Mouse (Mus musculus) liver, adult 2 months (tissue): Measurements from ENCODE around the gene Rab5if.

ENCODE experiments used
- CTCF ChIP-seq: fragments of 200-500 bp; IDR thresholded peaks from 2 replicates; pipeline ENCODE4 v1.5.1; 2011; ENCODE audit warnings: low read depth, low read length, control low read depth
- POLR2A ChIP-seq: fragments of 200-500 bp; IDR thresholded peaks from 2 replicates; pipeline ENCODE4 v1.6.1; 2011; ENCODE audit warnings: low read length, control low read depth; ENCODE audit not compliant: insufficient read depth; ENCODE audit errors: extremely low read depth

DNA sequence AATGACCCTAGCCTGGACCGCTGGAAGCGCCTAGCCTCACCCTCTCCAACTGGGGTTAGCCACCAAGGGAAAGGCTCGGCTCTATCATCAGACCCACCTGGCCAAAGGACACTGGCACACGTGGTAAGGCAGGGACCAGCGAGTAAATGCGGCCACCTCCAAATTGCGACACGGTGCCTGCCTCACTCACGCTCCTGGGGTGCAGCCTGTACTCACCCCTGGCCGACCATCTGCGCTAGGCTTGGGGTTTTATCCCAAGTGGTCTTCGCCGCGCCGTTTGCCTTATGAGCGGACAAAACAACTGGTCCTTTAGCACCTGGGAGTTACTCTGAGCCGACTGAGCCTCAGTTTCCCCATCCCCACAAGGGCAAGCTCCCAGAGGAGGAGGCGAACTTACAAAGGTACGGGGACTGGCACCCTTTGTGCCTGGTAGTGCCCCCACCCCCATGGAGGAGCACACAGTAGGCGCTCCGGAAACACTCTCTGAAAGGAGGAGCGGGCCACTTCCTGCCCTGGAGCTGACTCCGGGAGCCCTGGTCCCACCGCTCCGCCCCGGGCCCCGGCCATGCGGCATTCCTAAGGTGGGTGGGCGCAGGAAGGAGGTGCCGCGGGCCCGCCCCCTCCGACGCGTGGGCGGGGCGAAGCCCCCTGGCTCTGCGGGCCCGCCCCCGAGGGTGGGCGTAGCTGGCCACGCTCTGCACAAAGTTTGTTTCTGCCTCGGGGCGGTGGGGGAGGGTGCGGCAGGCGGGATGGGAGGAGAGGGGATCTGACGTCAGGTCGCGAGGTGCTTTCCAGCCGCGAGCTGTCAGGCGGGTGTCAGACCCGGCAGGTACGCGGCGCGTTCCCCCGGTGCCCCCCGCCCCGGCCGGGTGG is 23.4 kb upstream of the Rab5if start, which contains the start of gene Tgif2:
- TF ChIP-seq CTCF (no peak), POLR2A (no peak)
